Mouse (Mus musculus): ENCODE measurements at regions not wholly inside any gene's neighbourhood (a gene's known extent, or its start where the extent isn't known, plus 50 kb on each side); places are given as distances from the start of the nearest gene placed in this dataset.

- TF ChIP-seq CTCF (IDR thresholded peaks at IDR 0.05; ENCODE audit: low read depth), result no peak
- no peak for TF ChIP-seq EP300 (optimal IDR thresholded peaks at IDR 0.05)
Measured at GRCm38 (mm10) chr7:124502760-124503159, 520.1 kb downstream of the Hs3st4 start.
